Mouse (Mus musculus) midbrain, embryonic 11.5 days (tissue): Measurements from ENCODE around the gene Nt5m. TPM values are rescaled to one million over a fixed set of nuclear protein-coding genes. Genes with fewer than 3 reads are reported as not detected.

Experiments
- ATAC-seq: fragments of 200-750 bp; cut with Nextera tagmentation; 2 replicates; pipeline ENCODE4 v1.8.0; 2017; ENCODE audit warnings: moderate TSS enrichment, moderate library complexity; ENCODE audit not compliant: low FRiP score
- DNase-seq: peaks from one replicate; pipeline ENCODE4 v3.0.0; 2015; ENCODE audit warnings: low spot score; ENCODE audit errors: missing footprints
- H3K27ac ChIP-seq: fragments of 300-500 bp; sonication (generic); 2 replicates; pipeline ENCODE4 v1.5.1; 2014; ENCODE audit warnings: low read depth, low read length
- H3K27me3 ChIP-seq: fragments of 300-500 bp; sonication (generic); 2 replicates; pipeline ENCODE4 v1.6.1; 2014; ENCODE audit warnings: mild to moderate bottlenecking, low read length, moderate library complexity, mixed read lengths; ENCODE audit not compliant: control insufficient read depth, insufficient read depth
- H3K36me3 ChIP-seq: fragments of 300-500 bp; sonication (generic); 2 replicates; pipeline ENCODE4 v1.6.1; 2014; ENCODE audit warnings: mild to moderate bottlenecking, low read length, moderate library complexity, mixed read lengths; ENCODE audit not compliant: control insufficient read depth, insufficient read depth
- H3K4me1 ChIP-seq: fragments of 300-500 bp; sonication (generic); 2 replicates; pipeline ENCODE4 v1.6.1; 2014; ENCODE audit warnings: low read length; ENCODE audit not compliant: control insufficient read depth, insufficient read depth
- H3K4me2 ChIP-seq: fragments of 300-500 bp; sonication (generic); 2 replicates; pipeline ENCODE4 v1.6.1; 2014; ENCODE audit warnings: mild to moderate bottlenecking, moderate library complexity
- H3K4me3 ChIP-seq: fragments of 300-500 bp; sonication (generic); 2 replicates; pipeline ENCODE4 v1.5.1; 2014; ENCODE audit warnings: low read depth, low read length
- H3K9ac ChIP-seq: fragments of 300-500 bp; sonication (generic); 2 replicates; pipeline ENCODE4 v1.6.1; 2014; ENCODE audit warnings: low read length
- H3K9me3 ChIP-seq: fragments of 300-500 bp; sonication (generic); 2 replicates; pipeline ENCODE4 v1.6.1; 2016; ENCODE audit warnings: low read length; ENCODE audit not compliant: control insufficient read depth
- WGBS: fragments of 180-500 bp; shearing (Covaris S2); extraction: QIAGEN DNeasy Blood & Tissue Kit; methylation state at CpG from one replicate; pipeline ENCODE4 v1.1.7; 2014; 5-methylcytosine and 5-hydroxymethylcytosine counted together
- polyA plus RNA-seq: library from polyadenylated mRNA; unstranded; fragments of >200 nt; fragmentation: Nextera tagmentation; extraction: Ambion mirVana; gene quantifications from 2 replicates; pipeline ENCODE4 v1.2.1, GENCODE M21; 2014

Gene Nt5m
- polyA plus RNA-seq, 1 experiment from 2014 or later = 38.8 TPM

- DNase-seq (no peak), ATAC-seq (no peak)
- Histone ChIP-seq H3K4me3 (no peak overlapping the region), H3K9ac (no peak overlapping the region), H3K36me3 (no peaks in the 10 kb centered on the region), H3K4me2 (no peak overlapping the region), H3K9me3 (no peaks in the 10 kb centered on the region), H3K27me3 (no peaks in the 10 kb centered on the region), H3K27ac (no peak overlapping the region), H3K4me1 (no peaks in the 10 kb centered on the region)
- WGBS = 83% methylated on average over 11 of the region's 11 CpGs
Observed at GRCm38 (mm10) chr11:59860467-59860866, 21.2 kb downstream of the Nt5m start.

- 93% methylated on average over 6 of the region's 6 CpGs for WGBS
Observed at GRCm38 (mm10) chr11:59864316-59864715, 25.1 kb downstream of the Nt5m start.

GRCm38 (mm10) chr11:59872124-59872523, 32.9 kb downstream of the Nt5m start:
- Histone ChIP-seq H3K9ac (no peak overlapping the region), H3K36me3 (peaks cover 3% of the 10 kb centered on the region; the same call in 1 of the 2 replicates)
- WGBS = 80% methylated on average over 8 of the region's 8 CpGs

More at GRCm38 (mm10) chr11:59864316-59864715, 25.1 kb downstream of the Nt5m start:
- H3K4me1 ChIP-seq = peaks cover 3% of the 10 kb centered on the region; the same call in 1 of the 2 replicates
- DNase-seq = no peak
- H3K4me3 ChIP-seq = no peak overlapping the region
- no peaks in the 10 kb centered on the region for H3K27me3 ChIP-seq
- no peaks in the 10 kb centered on the region for H3K9me3 ChIP-seq
- H3K27ac ChIP-seq = no peak overlapping the region
- no peak for ATAC-seq
- H3K9ac ChIP-seq = no peak overlapping the region
- no peak overlapping the region for H3K4me2 ChIP-seq
- no peaks in the 10 kb centered on the region for H3K36me3 ChIP-seq

GRCm38 (mm10) chr11:59880031-59880430, 40.8 kb downstream of the Nt5m start:
- peak overlapping the region; percentile 50 for H3K9ac ChIP-seq
- 33% methylated on average over 2 of the region's 2 CpGs for WGBS

More at GRCm38 (mm10) chr11:59872124-59872523, 32.9 kb downstream of the Nt5m start:
- H3K4me2 ChIP-seq = no peak overlapping the region
- no peak overlapping the region for H3K4me3 ChIP-seq
- ATAC-seq (no peak), DNase-seq (peak; percentile 67)
- no peaks in the 10 kb centered on the region for H3K9me3 ChIP-seq
- H3K4me1 ChIP-seq = peaks cover 8% of the 10 kb centered on the region
- H3K27ac ChIP-seq = 0 out of 2 replicates have a peak overlapping the region, but pooled peaks have one; percentile 35
- no peaks in the 10 kb centered on the region for H3K27me3 ChIP-seq

GRCm38 (mm10) chr11:59885217-59885986, 46.2 kb downstream of the Nt5m start:
- Histone ChIP-seq H3K4me3 (no peak overlapping the region), H3K4me1 (no peaks in the 10 kb centered on the region), H3K4me2 (no peak overlapping the region), H3K27me3 (no peaks in the 10 kb centered on the region), H3K9me3 (no peaks in the 10 kb centered on the region), H3K36me3 (no peaks in the 10 kb centered on the region), H3K27ac (peak overlapping the region; percentile 22; the same call in 1 of the 2 replicates), H3K9ac (no peak overlapping the region)
- WGBS = 67% methylated on average over 17 of the region's 17 CpGs
- DNase-seq (no peak), ATAC-seq (no peak)

More at GRCm38 (mm10) chr11:59880031-59880430, 40.8 kb downstream of the Nt5m start:
- Histone ChIP-seq H3K27ac (no peak overlapping the region), H3K4me3 (no peak overlapping the region), H3K4me2 (no peak overlapping the region), H3K27me3 (no peaks in the 10 kb centered on the region), H3K36me3 (0 out of 2 replicates have a peak, but pooled peaks cover 3% of the 10 kb centered on the region), H3K4me1 (0 out of 2 replicates have a peak, but pooled peaks cover 3% of the 10 kb centered on the region), H3K9me3 (no peaks in the 10 kb centered on the region)
- ATAC-seq = peak; percentile 73; the same call in 1 of the 2 replicates
- DNase-seq = peak; percentile 98

GRCm38 (mm10) chr11:59886952-59887351, 47.7 kb downstream of the Nt5m start:
- Histone ChIP-seq H3K36me3 (no peaks in the 10 kb centered on the region), H3K9me3 (no peaks in the 10 kb centered on the region), H3K27ac (no peak overlapping the region), H3K27me3 (no peaks in the 10 kb centered on the region), H3K4me3 (no peak overlapping the region), H3K9ac (no peak overlapping the region), H3K4me2 (no peak overlapping the region), H3K4me1 (no peaks in the 10 kb centered on the region)
- ATAC-seq = no peak
- WGBS = 83% methylated on average over 1 of the region's 1 CpGs
- DNase-seq = no peak

GRCm38 (mm10) chr11:59888151-59888550, 48.9 kb downstream of the Nt5m start:
- 71% methylated on average over 5 of the region's 5 CpGs for WGBS

GRCm38 (mm10) chr11:59891854-59892253, 52.6 kb downstream of the Nt5m start:
- Histone ChIP-seq H3K9me3 (no peaks in the 10 kb centered on the region), H3K4me3 (no peak overlapping the region), H3K27me3 (no peaks in the 10 kb centered on the region), H3K27ac (no peak overlapping the region), H3K9ac (no peak overlapping the region), H3K4me2 (no peak overlapping the region), H3K4me1 (no peaks in the 10 kb centered on the region), H3K36me3 (no peaks in the 10 kb centered on the region)
- DNase-seq (no peak), ATAC-seq (no peak)
- WGBS = 83% methylated on average over 6 of the region's 6 CpGs

More at GRCm38 (mm10) chr11:59888151-59888550, 48.9 kb downstream of the Nt5m start:
- H3K4me3 ChIP-seq = no peak overlapping the region
- no peaks in the 10 kb centered on the region for H3K36me3 ChIP-seq
- no peak overlapping the region for H3K4me2 ChIP-seq
- H3K27ac ChIP-seq = no peak overlapping the region
- no peaks in the 10 kb centered on the region for H3K4me1 ChIP-seq
- ATAC-seq = no peak
- no peaks in the 10 kb centered on the region for H3K9me3 ChIP-seq
- no peaks in the 10 kb centered on the region for H3K27me3 ChIP-seq
- H3K9ac ChIP-seq = no peak overlapping the region
- no peak for DNase-seq

- no peak for DNase-seq
- WGBS = 67% methylated on average over 10 of the region's 10 CpGs
- ATAC-seq = no peak
Observed at GRCm38 (mm10) chr11:59893153-59893788, 54.0 kb downstream of the Nt5m start.

More at GRCm38 (mm10) chr11:59893153-59893788, 54.0 kb downstream of the Nt5m start:
- no peaks in the 10 kb centered on the region for H3K36me3 ChIP-seq
- H3K9ac ChIP-seq = no peak overlapping the region
- no peaks in the 10 kb centered on the region for H3K9me3 ChIP-seq
- no peaks in the 10 kb centered on the region for H3K27me3 ChIP-seq
- H3K4me3 ChIP-seq = no peak overlapping the region
- no peak overlapping the region for H3K27ac ChIP-seq
- H3K4me2 ChIP-seq = no peak overlapping the region
- H3K4me1 ChIP-seq = no peaks in the 10 kb centered on the region
